Mouse (Mus musculus) c-Kit-positive CD71-positive TER-119-negative erythroid progenitor cells, embryonic 14.5 days (primary cell): ENCODE results near the gene Arrb1.

Source experiments
- DNase-seq: peaks from one replicate; pipeline ENCODE4 v3.0.0-alpha.2; 2013; ENCODE audit warnings: low read depth

Arrb1 gene

DNA sequence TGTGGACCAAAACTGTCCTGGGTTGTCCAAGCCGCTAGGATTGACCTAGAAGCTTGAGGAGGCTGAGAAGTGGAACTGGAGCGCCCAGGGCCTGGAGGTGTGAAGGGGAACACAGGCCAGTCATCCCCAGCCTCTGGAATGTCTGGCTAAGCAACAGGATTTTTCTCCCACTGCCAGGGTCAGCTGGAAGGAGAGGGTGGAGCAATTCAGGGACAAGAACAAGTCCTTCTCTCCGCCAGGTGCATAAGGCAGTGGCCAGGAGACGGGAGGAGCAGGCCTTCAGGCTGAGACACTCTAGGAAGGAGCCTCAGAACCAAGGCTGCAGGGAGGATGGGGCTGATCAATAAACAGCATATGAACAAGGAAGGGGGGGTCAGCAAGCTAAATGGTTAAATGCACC lies 3.2 kb downstream of the Arrb1 start:
- no peak for DNase-seq

DNA sequence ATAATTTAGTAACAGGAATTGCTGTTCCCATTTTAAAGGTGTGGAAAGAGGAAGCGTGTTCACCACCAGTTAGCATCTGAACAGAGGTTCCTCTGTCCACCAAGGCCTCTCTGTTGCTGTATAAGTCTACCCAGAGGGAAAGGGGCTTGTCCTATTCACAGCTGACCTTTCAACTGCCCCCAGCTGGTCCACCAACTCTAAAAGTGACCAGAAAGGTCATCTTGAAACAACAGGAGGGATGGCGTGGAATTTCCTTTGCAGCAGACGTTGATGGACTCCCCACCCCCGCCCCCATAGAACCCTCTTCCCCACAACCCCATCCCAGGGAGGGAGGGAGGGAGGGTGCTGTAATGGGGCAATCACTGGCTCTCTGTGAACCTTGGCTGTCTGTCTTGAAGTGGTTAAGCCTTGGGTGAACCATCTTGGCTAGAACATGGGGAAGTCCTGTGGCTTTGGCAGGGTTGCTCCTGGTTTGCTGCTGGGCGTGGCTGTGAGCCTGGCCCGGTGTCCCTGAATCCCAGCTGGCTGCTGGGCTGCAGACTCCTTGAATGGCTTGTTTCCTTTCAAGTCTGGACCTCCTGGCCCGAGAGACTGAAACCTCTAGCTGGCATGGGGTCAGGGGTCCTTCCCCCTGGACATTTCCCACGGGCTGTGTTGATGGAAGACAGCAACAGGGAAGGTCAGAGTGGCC lies 4.1 kb downstream of the Arrb1 start:
- no peak for DNase-seq

DNA sequence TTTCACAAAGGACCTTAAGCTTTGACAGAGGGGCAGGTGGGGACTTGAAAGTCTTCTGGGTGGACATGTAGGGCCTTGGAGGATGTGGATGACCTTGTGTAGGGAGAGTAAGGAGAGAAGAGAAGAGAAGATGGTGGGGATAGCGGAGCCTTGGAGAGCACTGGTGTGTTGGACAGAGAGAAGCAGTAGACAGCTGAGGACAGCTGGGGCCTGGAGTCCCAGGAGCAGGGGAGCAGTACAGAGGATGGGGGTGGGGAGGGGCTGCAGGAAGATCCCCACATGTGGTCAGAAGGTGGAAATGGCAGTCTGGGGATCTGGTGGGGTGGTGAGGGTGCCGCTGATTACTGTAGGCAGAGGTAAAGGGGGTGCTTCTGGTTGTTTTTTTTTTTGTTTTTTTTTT lies 4.8 kb downstream of the Arrb1 start:
- no peak for DNase-seq

DNA sequence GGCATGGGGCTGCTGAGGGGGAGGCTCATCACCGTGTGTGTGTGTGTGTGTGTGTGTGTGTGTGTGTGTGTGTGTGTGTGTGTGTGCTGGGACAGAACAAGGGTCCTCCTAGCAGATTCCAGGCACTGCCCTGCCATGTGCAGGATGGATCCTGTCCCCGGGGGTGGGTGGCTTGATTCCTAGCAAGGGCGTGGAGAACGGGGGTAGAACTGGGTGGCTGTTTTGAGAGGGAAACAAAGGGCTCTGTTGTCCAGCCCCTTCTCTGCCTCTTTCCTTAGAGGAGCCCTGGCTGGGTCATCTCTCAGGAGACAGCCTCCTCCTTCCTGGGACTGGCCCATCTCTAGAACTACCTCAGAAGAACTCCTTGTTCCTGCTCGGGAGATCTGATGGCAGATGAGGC lies 5.9 kb downstream of the Arrb1 start:
- no peak for DNase-seq

DNA sequence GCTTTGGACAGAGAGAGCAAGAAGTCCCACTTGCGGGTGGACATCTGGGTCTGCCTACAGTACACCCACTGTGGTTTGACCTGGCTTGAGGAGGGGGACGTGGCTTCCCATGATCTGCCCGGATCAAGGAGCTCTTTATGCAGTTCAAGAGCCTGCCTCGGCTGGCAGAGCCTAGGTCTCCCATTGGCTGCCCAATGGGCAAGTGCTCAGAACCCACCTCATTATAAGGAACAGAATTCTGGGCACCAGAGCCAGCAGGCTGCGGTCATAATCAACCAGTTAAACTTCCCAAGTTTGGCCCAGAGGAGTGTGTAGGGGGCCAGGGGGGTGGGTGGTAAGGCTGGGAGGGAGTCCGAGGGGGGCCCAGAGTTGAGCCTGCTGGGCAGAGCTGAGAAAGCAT lies 9.0 kb downstream of the Arrb1 start:
- no peak for DNase-seq

DNA sequence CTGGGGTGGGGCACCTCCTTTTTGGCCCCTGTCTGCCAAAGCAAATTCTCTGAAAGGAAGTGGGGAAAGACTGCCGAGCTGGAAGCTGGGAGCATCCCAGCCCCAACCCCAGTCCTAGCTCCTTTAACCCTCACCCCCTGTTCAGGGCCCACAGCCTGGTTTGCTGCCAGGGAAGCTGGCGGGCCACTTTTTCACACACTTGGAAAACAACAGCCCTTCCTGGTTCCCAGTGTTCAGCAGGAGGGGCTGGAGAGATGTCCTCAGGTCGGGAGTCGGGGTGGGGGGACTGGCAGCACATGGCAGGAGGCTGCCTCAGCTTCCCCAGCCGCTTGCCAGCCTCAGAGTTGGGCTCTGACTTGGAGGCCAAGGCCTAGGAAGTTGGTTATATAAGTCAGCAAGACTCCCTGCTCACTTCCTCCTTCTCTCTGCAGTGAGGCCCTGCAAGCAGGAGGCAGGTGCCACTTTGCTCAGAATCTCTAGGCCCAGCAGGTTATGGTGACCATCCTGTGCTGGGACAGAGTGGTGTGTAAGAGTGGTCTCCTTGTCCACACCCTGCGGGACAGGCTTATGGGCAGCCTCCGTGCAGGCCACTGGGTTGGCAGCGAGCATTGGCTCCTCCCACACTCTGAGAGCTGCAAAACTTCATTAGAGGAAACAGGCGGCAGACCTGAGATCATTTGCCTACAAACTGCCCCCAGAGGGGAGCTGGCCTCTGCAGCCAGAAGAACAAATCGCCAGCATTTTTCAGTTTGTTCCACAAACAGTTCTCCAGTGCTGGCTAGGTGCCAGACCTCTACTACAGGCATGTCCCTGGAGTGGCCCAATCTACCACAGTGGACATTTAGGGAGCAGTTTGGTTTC lies 10.8 kb downstream of the Arrb1 start:
- DNase-seq: no peak

DNA sequence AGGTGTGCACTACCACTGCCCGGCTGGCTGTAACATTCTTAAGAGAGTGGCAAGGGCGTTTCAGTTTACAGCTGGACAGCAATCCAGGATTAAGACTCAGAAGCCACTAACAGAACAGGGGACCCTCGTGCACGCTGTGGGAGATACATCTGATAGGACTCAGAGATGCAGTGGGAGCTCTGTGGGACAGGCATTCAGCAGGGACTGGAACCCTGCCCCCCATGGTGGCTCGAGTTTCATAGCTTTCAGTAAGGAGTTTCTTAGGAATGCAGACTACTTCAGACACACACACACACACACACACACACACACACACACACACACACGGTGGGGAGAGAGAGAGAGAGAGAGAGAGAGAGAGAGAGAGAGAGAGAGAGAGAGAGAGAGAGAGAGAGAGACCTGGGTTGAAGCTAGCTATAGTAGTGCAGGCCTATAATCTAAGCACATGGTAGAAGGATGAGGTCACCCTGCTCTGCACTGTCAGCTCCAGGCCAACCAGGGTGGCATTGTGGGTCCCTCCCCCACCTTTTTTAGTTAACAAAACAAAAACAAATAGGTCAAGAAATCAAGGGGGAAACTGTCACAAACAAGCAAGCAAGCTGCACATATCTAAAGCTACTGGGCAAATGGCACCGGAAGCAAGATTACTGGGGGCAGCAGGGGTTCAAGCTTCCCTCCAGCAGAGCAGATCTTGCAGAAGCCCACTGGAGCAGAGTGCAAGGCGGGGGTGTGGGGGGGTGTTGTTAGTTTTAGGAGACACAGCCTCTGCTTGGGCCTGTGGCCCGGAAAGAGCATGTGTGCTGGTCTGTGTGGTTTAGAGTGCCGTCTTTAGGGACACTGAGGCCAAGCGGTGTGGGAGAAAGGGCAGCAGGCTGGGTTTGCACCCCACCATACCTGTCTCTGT lies 12.6 kb downstream of the Arrb1 start:
- DNase-seq: no peak

DNA sequence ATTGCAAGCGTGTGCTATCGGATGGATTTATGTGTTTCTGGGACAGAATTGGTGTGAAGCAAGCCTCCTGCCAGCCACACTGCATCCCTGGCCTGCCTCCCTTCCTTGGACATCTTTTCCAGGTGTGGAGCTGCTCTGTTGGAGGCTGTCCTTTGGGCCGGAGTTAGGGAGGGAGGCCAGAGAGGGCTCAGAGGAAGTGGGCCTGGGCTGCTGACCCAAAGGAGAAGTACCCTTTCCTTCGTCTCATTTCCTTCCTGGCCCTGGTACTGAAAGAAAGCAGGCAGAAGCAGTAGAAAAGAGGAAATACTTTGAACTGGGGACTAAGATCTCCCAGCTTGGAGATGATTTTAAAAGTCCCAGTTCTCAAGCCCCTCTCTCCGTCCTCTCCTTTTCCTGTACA lies 14.4 kb downstream of the Arrb1 start:
- DNase-seq: no peak

DNA sequence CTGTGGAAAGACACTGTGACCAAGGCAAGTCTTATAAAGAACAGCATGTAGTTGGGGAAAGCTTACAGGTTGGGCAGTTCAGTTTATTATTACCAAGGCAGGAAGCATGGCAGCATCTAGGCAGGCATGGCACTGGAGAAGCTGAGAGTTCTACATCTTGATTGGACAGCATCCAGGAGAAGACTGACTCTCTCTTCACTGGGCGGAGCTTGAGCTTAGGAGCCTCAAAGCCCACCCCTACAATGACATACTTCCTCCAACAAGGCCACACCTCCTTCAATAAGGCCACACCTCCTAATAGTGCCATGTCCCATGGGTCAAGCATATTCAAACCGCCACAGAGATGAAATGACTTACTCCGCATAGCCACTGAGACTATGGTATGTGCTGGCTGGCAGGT lies 16.4 kb downstream of the Arrb1 start:
- no peak for DNase-seq

DNA sequence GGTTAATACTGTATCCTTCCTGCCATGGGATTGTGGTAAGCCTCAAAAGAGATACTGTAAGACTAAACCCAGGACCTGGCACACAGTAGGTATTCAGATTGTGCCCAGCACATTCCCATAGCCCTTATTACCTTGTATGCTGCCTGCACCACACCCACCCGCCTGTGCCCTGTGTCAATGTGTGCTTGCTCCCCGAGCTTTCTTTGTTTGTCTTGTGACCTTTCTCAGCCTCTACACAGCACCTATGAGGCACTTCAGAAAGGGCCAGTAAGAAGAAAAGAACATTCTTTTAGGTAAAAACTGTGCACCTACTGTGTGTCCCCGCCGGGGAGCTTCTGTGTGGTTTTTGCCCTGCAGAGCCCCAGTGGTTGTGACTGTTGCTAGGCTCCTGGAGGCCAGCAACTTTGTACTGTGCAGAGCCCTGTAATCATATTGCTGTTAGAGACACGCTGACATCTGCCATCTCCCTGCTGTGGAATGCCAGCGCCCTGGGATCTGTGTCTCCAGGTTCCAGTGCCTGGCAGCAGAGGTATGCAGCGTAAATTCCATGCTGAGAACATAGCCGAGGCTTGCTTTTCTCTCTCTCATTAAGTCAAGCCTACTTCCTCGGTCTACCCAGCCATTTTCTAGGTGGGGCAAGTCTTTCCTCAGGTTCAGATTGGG lies 18.1 kb downstream of the Arrb1 start:
- DNase-seq: no peak

DNA sequence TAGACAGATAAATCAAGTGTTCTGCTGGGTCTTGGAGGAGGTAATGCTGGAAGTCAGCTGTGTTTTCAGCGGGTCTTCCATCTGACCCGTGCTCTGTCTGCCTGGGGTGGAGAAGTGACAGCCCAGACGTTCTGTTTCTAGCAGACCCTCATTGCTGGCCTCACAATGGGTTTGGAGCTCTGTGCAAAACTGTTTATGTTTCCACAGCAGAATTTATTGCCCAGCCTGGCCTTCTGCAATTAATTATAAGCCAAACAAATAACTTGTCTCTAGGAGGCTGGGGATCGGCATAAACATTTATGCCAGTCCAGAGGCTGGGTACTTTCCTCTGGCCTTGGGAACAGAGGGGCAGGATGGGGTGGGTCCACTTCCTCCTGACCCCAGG lies 18.6 kb downstream of the Arrb1 start:
- DNase-seq: no peak

DNA sequence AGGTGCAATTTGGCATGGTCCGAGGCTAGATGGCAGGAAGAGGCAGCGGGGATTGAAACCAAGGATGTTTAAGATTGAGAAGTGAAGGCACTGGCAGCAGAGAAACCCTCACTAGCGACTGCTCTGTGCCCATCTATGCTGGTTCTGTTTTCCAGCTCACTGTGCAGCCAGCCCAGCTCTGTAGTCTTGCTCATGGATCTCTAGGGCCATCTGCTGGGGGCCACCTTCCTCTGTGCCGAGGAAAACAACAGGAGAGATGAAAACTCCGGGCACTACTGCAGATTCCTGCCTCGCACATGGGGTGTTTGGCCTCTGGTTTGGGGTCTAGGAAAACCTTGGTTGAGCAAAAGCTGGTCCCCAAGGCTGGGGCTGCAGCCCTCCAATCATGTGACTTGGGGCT lies 20.6 kb downstream of the Arrb1 start:
- no peak for DNase-seq

DNA sequence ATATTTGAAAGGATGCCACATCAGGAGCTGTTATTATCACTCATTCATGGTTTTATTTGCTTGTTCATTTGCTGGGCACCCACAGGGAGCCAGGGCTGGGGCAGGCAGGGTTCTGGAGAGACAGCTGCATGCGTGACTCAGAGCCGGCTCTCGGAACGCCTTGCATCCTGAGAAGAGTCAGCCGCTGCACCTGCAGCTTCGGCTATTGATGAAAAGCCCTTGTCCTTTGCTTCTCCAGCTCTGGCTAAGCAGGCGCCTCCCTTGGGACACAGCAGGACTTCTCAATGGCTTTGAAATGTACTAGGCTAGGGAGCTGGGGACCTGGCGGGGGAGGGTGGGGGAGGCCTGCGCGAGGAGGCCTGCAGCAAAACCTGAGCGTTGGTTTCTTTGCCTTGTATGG lies 23.8 kb downstream of the Arrb1 start:
- no peak for DNase-seq

DNA sequence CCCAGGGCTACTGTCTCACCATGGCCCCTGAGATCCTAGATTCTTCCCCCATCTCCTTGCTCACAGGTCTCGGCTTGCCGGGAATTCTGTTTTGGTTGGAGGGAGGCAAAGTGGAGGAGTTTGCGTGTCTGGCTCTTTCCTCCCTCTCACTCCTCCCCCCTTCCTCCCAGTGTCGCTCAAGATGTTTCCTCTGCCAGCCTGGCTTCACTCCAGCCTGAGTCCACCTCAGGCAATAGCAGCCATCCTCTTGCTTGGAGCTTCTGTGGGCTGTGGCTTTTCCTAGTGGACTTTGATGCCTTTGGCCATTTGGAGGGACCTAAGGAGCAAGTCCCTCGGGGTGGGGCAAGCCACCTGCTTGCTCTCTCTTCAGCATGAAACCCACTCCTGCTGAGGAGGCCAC lies 27.2 kb downstream of the Arrb1 start:
- no peak for DNase-seq

DNA sequence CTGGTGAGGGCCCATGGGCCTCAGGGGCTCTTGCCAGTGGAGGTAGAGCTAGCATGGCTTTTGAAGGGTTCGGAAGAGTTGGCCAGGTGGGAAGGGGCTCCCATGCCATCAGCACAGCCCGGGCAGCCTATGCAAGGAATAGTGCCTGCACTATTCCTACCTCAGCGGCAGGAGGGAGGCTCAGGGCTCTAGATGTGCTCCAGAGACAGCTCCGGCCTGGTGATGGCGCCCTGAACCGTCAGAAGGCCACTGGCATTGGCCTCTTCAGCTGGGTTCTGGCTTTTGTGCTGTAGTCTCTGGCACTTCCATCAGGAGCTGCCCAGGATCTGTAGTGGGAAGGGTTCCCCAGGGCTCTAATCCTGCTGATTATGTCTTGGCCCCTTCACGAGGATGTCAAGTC lies 28.0 kb downstream of the Arrb1 start:
- no peak for DNase-seq

DNA sequence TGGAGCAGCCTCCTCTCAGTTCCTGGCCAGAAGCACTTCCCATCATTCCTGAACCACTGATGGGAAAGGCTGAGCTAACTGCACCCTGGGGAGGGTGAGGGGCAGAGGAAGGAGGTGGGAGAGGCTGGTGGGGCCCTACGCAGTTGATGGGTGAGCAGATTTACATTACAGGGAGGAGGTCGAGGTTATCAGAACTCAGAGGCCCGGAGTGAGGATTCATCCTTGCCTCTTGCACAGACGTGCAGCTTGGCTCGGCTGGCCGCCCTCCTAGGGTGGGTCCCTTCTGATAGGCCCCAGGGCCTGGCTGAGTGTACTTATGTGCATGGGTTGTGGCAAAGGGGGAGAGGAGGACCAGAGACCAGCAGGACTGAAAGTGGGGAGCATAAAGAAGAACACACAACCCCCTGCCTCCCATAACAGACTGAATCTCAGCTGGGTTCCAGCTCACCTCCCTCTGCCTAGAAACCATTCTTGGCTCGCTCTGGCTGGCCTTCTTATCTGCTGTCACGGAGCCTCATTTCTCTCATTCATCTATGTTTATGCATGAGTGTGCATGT lies 30.1 kb downstream of the Arrb1 start:
- no peak for DNase-seq

DNA sequence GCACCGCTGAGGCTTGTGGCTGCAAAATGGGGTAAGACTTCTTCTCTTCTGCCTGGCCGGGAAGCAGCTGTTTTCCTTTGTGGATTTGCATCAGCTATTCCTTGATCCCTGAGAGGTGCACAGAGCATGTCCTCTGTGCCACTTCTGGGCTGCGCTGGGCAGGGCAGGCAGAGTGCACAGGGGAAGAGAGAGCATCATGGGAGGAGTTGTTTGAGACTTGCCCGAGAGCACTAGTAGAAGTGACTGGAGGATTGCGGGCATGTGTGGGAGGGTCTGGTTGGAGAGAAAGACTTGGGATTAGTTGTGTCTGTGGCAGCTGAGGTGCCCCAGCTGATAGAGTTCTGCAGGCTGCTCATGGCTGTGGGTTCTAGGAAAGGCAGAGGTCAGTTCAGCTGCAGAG lies 35.4 kb downstream of the Arrb1 start:
- DNase-seq: no peak

DNA sequence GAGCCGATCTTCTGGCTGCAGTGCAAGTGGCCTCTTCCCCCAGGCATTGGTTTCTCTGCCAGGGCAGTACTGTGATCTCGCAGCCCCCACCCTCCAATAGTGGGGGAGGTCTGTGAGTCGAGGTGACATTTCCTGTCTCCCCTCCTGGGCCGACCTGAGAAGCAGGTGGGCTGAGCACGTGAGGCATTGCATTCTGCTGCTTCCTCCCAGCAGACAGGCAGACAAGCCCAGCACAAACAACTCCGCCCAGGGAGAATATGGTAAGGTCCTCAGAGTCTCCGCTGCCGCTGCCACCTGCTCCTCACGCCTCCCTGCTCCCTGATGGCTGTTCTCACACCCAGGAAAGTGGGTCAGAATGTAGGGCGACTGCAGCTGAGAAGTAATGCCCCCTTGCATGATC lies 37.7 kb downstream of the Arrb1 start:
- no peak for DNase-seq

DNA sequence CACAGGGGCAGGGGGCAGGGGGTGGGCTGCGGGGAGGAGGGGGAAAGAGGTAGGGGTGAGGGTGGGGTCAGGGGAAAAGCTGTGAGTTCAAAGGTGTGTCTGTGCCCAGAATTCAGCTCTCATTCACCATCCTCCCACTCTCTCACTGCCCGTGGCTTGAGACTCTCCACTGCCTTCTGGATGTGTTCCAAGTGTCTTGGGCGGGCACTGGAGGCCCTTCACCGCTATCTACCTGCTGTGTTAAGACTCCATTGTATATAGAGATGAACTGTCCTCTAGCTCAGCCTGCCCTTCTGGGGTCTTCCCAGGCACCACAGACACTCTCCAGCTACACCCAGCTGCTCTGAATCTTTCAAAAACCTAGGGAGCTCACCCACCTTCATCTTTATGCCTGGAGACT lies 38.1 kb downstream of the Arrb1 start:
- DNase-seq: no peak

DNA sequence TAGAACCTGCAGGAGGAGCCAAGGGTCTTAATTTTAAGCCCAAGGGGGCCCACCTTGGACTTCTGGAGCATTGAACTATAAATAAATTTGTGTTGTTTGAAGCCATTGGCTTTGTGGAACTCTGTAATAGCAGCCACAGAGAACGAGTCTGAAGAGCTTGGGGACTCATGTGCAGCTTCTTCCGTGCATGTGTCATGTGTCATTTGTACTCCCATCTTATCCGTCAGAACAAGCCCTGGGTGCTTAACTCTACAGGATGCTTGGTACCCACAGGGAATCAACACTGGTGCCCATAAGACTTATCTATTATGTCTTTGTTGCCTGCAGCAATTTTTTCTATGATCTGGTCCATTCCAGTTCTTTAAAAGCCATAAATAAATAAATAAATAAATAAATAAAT lies 43.0 kb downstream of the Arrb1 start:
- no peak for DNase-seq

DNA sequence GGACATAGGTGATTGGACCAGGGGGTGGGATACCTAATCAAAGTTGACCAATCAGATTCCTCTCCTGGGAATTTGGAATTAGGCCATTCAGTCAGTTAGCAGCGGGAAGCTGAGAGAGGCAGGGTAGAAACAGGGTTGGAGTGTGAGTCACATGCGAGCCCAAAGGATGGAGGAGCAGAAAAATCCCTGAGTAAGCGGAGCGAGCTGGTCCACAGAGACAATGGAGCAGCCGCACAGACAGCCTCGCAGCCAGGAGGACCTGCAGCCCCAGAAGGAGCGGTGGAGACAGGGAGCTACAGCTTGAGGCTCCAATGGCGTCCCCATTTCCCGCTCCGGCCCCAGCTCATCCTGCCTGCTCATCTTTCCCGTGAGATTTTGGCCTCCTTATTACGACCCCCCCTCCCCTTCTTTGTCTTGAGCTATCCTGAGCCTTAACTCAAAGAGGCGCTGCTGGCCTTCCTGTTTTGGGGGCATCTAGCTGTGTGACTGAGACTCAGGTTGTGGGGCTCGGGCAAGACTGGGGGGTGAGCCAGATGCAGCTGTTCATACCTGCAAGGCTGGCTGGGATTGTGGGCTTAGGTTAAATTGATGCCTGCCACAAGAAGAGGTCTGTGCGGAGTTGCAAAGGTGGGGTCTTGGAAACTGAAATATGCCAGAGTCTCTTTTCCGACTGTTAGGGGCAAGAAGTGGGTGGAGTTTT lies 44.4 kb downstream of the Arrb1 start:
- DNase-seq: no peak
